In the genomic region with DNA sequence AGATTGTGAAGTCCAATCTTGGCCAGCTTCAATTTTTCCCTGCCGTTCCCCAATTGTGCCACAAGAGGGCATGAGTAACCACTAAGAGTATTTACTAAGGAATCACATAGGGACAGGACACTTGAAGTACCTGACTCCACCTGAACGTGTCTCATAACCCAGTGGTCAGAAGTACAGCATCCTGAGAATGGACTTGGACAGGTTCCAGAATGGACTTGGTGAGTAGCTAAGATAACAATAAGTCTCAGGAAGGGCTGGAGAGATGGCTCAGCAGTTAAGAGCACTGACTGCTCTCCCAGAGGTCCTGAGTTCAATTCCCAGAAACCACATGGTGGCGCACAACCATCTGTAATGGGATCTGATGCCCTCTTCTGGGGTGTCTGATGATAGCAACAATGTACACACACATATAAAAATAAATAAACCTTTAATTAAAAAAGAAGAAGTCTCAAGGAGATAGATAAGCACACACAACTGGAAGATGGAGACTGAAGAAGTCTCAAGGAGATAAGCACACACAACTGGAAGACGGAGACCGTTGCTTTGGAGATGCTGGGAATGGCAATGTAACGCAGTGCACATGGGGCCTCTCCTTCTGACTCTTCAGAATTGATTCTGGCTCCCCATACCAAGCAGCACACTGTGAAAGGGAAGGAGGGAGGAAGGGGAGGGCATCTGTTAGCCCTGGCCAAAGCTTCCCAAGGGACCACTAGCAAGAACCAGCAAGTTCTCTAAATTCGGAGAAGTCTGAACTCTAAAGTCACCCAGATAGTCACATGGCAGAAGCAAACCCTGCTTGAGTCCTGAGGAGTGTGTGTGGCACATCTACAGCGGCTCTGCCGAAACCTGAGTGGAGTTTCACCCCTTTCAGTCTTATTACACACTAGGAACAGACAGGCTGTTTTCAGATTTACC, we compare ENCODE assay signal across 9 mouse cellular contexts. TPM values are rescaled to one million over a fixed set of nuclear protein-coding genes. Genes with fewer than 3 reads are reported as not detected.
DNase-seq lines count a peak whose midpoint lies in the region; ATAC-seq and TF ChIP-seq lines count a peak whose summit lies in the region.
"Had no signal": no experiment of that assay in that cellular context is flagged by ENCODE, and none has a peak within 500 bp of the region (broad histone marks: within the 10 kb centered on the region; RNA-seq: fewer than 3 reads in every experiment).

No protein-coding gene starts in this region.

- no peak for ATAC-seq in heart, embryonic 11.5 days (replicated peaks; ENCODE audit: insufficient number of reproducible peaks, low FRiP score, low TSS enrichment)

- no peak for TF ChIP-seq EP300 in heart, adult 2 months (IDR thresholded peaks at IDR 0.05; ENCODE audit: insufficient read depth, low read depth, low read length)

- H3K4me2 ChIP-seq in heart, embryonic 11.5 days = no peak overlapping the region
- H3K4me2 ChIP-seq: embryonic facial prominence, embryonic 13.5 days had no signal

- peak; percentile 67 to 70 for DNase-seq in heart, adult 2 months
- DNase-seq in MEL-GATA-1-ER (ENCODE audit: extremely low read depth, low read depth) = peak; percentile 96
- DNase-seq in cerebellum, adult 2 months = peak; percentile 71 to 76
- DNase-seq in gastrocnemius, postnatal 14 days = peak; percentile 39
- DNase-seq in left cerebral cortex, adult 8-10 months (ENCODE audit: low spot score in 2 of 2) = peak; percentile 36 to 51
- peak; percentile 43 to 66 for DNase-seq in spleen, postnatal 36 days (ENCODE audit: low spot score in 2 of 2)

- no peak overlapping the region for H3K4me3 ChIP-seq in heart, adult 2 months
- H3K4me3 ChIP-seq in heart, embryonic 11.5 days (ENCODE audit: low read depth, low read length) = no peak overlapping the region
- H3K4me3 ChIP-seq in cerebellum, adult 2 months (replicated peaks; ENCODE audit: insufficient read depth, low read depth, low read length) = no peak overlapping the region
- H3K4me3 ChIP-seq in megakaryocyte, embryonic 14.5 days (replicated peaks) = peak overlapping the region; percentile 26
- H3K4me3 ChIP-seq: embryonic facial prominence, embryonic 13.5 days had no signal

- H3K36me3 ChIP-seq in heart, adult 2 months (ENCODE audit: control insufficient read depth, insufficient read depth, low read length) = peaks cover 1% of the 10 kb centered on the region; the same call in 1 of the 2 replicates
- H3K36me3 ChIP-seq in heart, embryonic 11.5 days (ENCODE audit: control insufficient read depth, insufficient read depth, low read length) = no peaks in the 10 kb centered on the region
- H3K36me3 ChIP-seq in megakaryocyte, embryonic 14.5 days (replicated peaks; ENCODE audit: low read length) = peaks cover 14% of the 10 kb centered on the region
- H3K36me3 ChIP-seq: embryonic facial prominence, embryonic 13.5 days had no signal

- H3K27ac ChIP-seq in heart, adult 2 months = no peak overlapping the region
- no peak overlapping the region for H3K27ac ChIP-seq in heart, embryonic 11.5 days (ENCODE audit: low read depth, low read length)
- H3K27ac ChIP-seq in cerebellum, adult 2 months (ENCODE audit: insufficient read depth, low read length) = no peak overlapping the region
- H3K27ac ChIP-seq: embryonic facial prominence, embryonic 13.5 days had no signal

- TF ChIP-seq CTCF in heart, adult 2 months (IDR thresholded peaks at IDR 0.05) = peak; percentile 84
- TF ChIP-seq CTCF in cerebellum, adult 2 months (IDR thresholded peaks at IDR 0.05; ENCODE audit: borderline replicate concordance, insufficient read depth, low read depth, low read length) = peak; percentile 51; the same call in 1 of the 2 replicates

- no peak overlapping the region for H3K9ac ChIP-seq in heart, adult 2 months (ENCODE audit: low read depth, low read length)
- H3K9ac ChIP-seq in heart, embryonic 11.5 days (ENCODE audit: low read depth, low read length) = no peak overlapping the region
- H3K9ac ChIP-seq: embryonic facial prominence, embryonic 13.5 days had no signal

- 54% methylated on average over 9 of the region's 9 CpGs for WGBS in heart, adult 2 months
- WGBS in heart, embryonic 11.5 days (ENCODE audit: insufficient replicate concordance) = 65% methylated on average over 9 of the region's 9 CpGs
- 63% methylated on average over 9 of the region's 9 CpGs for WGBS in cerebellum, adult 2 months

- H3K27me3 ChIP-seq in heart, adult 2 months (ENCODE audit: control insufficient read depth, insufficient read depth, low read length) = no peaks in the 10 kb centered on the region
- H3K27me3 ChIP-seq in heart, embryonic 11.5 days (ENCODE audit: control insufficient read depth, insufficient read depth, low read length) = no peaks in the 10 kb centered on the region
- no peaks in the 10 kb centered on the region for H3K27me3 ChIP-seq in cerebellum, adult 2 months (ENCODE audit: control insufficient read depth, insufficient read depth, low read length)
- H3K27me3 ChIP-seq in megakaryocyte, embryonic 14.5 days (replicated peaks) = no peaks in the 10 kb centered on the region
- H3K27me3 ChIP-seq: embryonic facial prominence, embryonic 13.5 days had no signal

- TF ChIP-seq POLR2A in heart, adult 2 months (IDR thresholded peaks at IDR 0.05; ENCODE audit: insufficient read depth, low read depth, low read length) = no peak
- TF ChIP-seq POLR2A in cerebellum, adult 2 months (IDR thresholded peaks at IDR 0.05; ENCODE audit: borderline replicate concordance, insufficient read depth, low read length) = no peak

- H3K79me2 ChIP-seq in heart, adult 2 months (replicated peaks; ENCODE audit: control insufficient read depth, insufficient read depth, low read length) = no peaks in the 10 kb centered on the region

- intact Hi-C loops in heart, adult 2 months (cut with DNase I) = loop anchor here (5.0 kb wide), 1 partner anchor 81 kb away; no protein-coding TSS in a partner anchor
- intact Hi-C loops in gastrocnemius, postnatal 14 days (cut with DNase I; ENCODE audit: low total_unique reads) = no loop called here

- no peaks in the 10 kb centered on the region for H3K9me3 ChIP-seq in heart, embryonic 11.5 days (replicated peaks; ENCODE audit: control insufficient read depth, low read length)
- no peaks in the 10 kb centered on the region for H3K9me3 ChIP-seq in megakaryocyte, embryonic 14.5 days
- H3K9me3 ChIP-seq: embryonic facial prominence, embryonic 13.5 days had no signal

- no peaks in the 10 kb centered on the region; the same call in 1 of the 2 replicates for H3K4me1 ChIP-seq in heart, adult 2 months (ENCODE audit: control insufficient read depth, insufficient read depth, low read length)
- H3K4me1 ChIP-seq in heart, embryonic 11.5 days (ENCODE audit: control insufficient read depth, insufficient read depth, low read length) = peaks cover 23% of the 10 kb centered on the region
- H3K4me1 ChIP-seq in cerebellum, adult 2 months (ENCODE audit: control insufficient read depth, insufficient read depth, low read length) = no peaks in the 10 kb centered on the region
- peaks cover 72% of the 10 kb centered on the region for H3K4me1 ChIP-seq in megakaryocyte, embryonic 14.5 days

RNA-seq across cellular contexts. Expression of gene Cers2, which starts 3.4 kb away (rescaled TPM):
- 10 to 100 TPM; 35.3 to 39.3 TPM for total RNA-seq in heart, adult 2 months (2021)
- polyA plus RNA-seq in heart, adult 2 months (2012; rRNA removed) = 65.6 and 69.1 TPM in 2 replicates
- 117 and 125 TPM in 2 replicates for polyA plus RNA-seq in heart, embryonic 11.5 days (2014; fragmentation: Nextera tagmentation; extraction: Ambion mirVana)
- 133 and 142 TPM in 2 replicates for polyA plus RNA-seq in cerebellum, adult 2 months (2012; rRNA removed)
- 10 to 100 TPM; 27.8 to 33.2 TPM for total RNA-seq in gastrocnemius, postnatal 14 days (2021)
- 10 to 100 TPM; 51.9 to 63.7 (median 56.1) TPM for total RNA-seq in left cerebral cortex, adult 8-10 months (2022)
- 36.9 and 124 TPM in 2 replicates for polyA plus RNA-seq in megakaryocyte, embryonic 14.5 days (2012; ENCODE audit: insufficient read depth, low replicate concordance)

RNA-seq across cellular contexts. Expression of gene Anxa9, which starts 4.2 kb away (rescaled TPM):
- total RNA-seq in heart, adult 2 months (2021) = under 1 TPM; 0.59 to 0.68 TPM
- polyA plus RNA-seq in heart, adult 2 months (2012; rRNA removed) = 1.1 and 1.6 TPM in 2 replicates
- polyA plus RNA-seq in heart, embryonic 11.5 days (2014; fragmentation: Nextera tagmentation; extraction: Ambion mirVana) = 0.84 and 1.5 TPM in 2 replicates
- polyA plus RNA-seq in cerebellum, adult 2 months (2012; rRNA removed) = 1.2 and 1.5 TPM in 2 replicates
- under 1 TPM; 0.18 to 0.27 TPM for total RNA-seq in gastrocnemius, postnatal 14 days (2021)
- total RNA-seq in left cerebral cortex, adult 8-10 months (2022) = 1 to 10 TPM in 2 of 4 experiments, under 1 TPM in 2; 0.33 to 1.6 (median 0.93) TPM
- 0.66 TPM in 1 of 2 replicates, not detected in the other for polyA plus RNA-seq in megakaryocyte, embryonic 14.5 days (2012; ENCODE audit: insufficient read depth, low replicate concordance)

RNA-seq across cellular contexts. Expression of gene Prune1, which starts 29.3 kb away (rescaled TPM):
- total RNA-seq in heart, adult 2 months (2021) = 10 to 100 TPM; 23.4 to 26.1 TPM
- polyA plus RNA-seq in heart, adult 2 months (2012; rRNA removed) = 28.4 and 45.8 TPM in 2 replicates
- 24.7 and 32.2 TPM in 2 replicates for polyA plus RNA-seq in heart, embryonic 11.5 days (2014; fragmentation: Nextera tagmentation; extraction: Ambion mirVana)
- polyA plus RNA-seq in cerebellum, adult 2 months (2012; rRNA removed) = 43.2 and 47.6 TPM in 2 replicates
- total RNA-seq in gastrocnemius, postnatal 14 days (2021) = 10 to 100 TPM; 35.3 to 35.6 TPM
- total RNA-seq in left cerebral cortex, adult 8-10 months (2022) = 10 to 100 TPM; 24.0 to 27.2 (median 25.2) TPM
- polyA plus RNA-seq in megakaryocyte, embryonic 14.5 days (2012; ENCODE audit: insufficient read depth, low replicate concordance) = 5.2 and 6.0 TPM in 2 replicates

RNA-seq across cellular contexts. Expression of gene Mindy1, which starts 30.1 kb away (rescaled TPM):
- total RNA-seq in heart, adult 2 months (2021) = 10 to 100 TPM; 17.5 to 21.3 TPM
- 32.2 and 36.9 TPM in 2 replicates for polyA plus RNA-seq in heart, adult 2 months (2012; rRNA removed)
- 24.3 and 25.1 TPM in 2 replicates for polyA plus RNA-seq in heart, embryonic 11.5 days (2014; fragmentation: Nextera tagmentation; extraction: Ambion mirVana)
- polyA plus RNA-seq in cerebellum, adult 2 months (2012; rRNA removed) = 96.8 and 103 TPM in 2 replicates
- 10 to 100 TPM; 19.6 to 22.5 TPM for total RNA-seq in gastrocnemius, postnatal 14 days (2021)
- total RNA-seq in left cerebral cortex, adult 8-10 months (2022) = 10 to 100 TPM; 20.7 to 24.3 (median 22.4) TPM
- 517 and 1,363 TPM in 2 replicates for polyA plus RNA-seq in megakaryocyte, embryonic 14.5 days (2012; ENCODE audit: insufficient read depth, low replicate concordance)

RNA-seq across cellular contexts. Expression of gene Setdb1, which starts 45.8 kb away (rescaled TPM):
- 10 to 100 TPM; 10.4 to 12.2 TPM for total RNA-seq in heart, adult 2 months (2021)
- polyA plus RNA-seq in heart, adult 2 months (2012; rRNA removed) = 8.0 and 12.6 TPM in 2 replicates
- polyA plus RNA-seq in heart, embryonic 11.5 days (2014; fragmentation: Nextera tagmentation; extraction: Ambion mirVana) = 31.6 and 37.6 TPM in 2 replicates
- 36.5 and 38.0 TPM in 2 replicates for polyA plus RNA-seq in cerebellum, adult 2 months (2012; rRNA removed)
- 10 to 100 TPM; 10.4 to 12.8 TPM for total RNA-seq in gastrocnemius, postnatal 14 days (2021)
- 10 to 100 TPM; 31.6 to 36.9 (median 34.8) TPM for total RNA-seq in left cerebral cortex, adult 8-10 months (2022)
- polyA plus RNA-seq in megakaryocyte, embryonic 14.5 days (2012; ENCODE audit: insufficient read depth, low replicate concordance) = 2.3 and 6.3 TPM in 2 replicates

Comparison
In these comparisons a context has a peak if more than half of its experiments do, and no peak if none do; other contexts are left out.
1. DNase-seq: peak in every context shown above with its lines; median percentile 96 in MEL-GATA-1-ER; 74 in cerebellum, adult 2 months; 68 in heart, adult 2 months; 54 in spleen, postnatal 36 days; 44 in left cerebral cortex, adult 8-10 months; 39 in gastrocnemius, postnatal 14 days.